Mouse (Mus musculus): Measurements from ENCODE around the gene Ptprn2. TPM values are rescaled to one million over a fixed set of nuclear protein-coding genes. Genes with fewer than 3 reads are reported as not detected.
A peak's percentile ranks its signal among the peaks of the same experiment; 100 is the strongest.

Gene Ptprn2
- total RNA-seq, 1 experiment from 2014 or later, result not detected

DNA sequence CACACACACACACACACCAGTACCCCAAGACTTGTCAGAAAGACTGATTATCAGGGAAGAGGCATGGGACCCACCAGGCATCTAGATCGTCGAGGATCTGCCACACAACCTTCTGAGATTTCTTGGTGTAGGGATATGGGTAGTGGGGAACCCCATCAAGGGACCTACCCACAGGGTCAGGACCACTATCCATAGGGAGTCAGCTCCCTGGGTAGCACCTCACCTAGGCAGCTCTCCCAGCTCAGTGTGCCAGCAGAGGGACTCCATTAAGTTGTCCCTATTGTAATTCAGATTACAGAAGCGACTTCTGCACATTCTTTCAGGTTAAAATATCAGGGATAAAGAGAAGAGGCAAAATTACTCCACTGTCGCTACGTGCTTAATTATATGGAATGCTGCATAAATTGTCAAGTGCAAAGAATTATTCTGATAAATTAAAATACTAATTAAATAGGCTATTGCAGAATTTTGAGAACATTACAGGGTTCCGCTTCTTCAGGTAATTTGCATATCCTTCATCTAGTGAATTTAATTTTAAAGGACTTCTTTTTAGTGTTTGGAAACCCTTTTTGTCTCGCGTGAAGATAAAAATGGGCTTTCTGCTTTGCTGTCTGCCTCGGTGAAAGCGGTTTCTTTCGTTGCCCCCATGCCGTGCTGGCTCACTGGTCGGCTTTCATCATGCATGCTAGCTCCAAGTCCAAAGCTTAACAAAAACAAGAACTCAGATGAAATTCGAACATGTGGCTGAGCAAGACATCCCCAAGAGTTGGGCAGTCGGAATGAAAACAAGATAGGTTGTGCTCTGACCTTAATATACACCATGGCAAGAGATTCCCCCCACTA, 531.5 kb downstream of the Ptprn2 start:
- ATAC-seq (replicated peaks; ENCODE audit: insufficient number of reproducible peaks, low FRiP score, low TSS enrichment, poor library complexity, severe bottlenecking), result no peak

DNA sequence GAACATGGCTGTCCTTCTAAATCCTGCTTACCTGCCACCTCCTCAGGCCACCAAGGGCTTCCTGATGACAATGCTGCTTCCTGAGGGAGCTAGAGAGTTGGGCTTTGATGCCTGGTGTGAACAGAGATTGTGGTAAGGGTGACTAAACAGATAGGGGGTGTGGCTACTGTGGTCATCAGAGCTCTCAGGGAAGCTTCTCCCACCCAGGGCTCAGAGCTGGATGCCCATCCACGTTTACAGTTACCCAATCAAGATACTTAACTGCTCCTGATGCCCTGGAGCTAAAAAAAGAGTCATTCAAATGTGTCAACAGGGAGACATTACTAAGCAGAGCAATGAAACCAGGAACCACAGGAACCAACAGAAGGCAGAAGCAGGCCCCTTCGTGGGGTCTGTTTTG, 532.4 kb downstream of the Ptprn2 start:
- no peak for ATAC-seq (replicated peaks; ENCODE audit: insufficient number of reproducible peaks, low FRiP score, low TSS enrichment, poor library complexity, severe bottlenecking)

- ATAC-seq (replicated peaks; ENCODE audit: insufficient number of reproducible peaks, low FRiP score, low TSS enrichment, poor library complexity, severe bottlenecking), result no peak
Measured at GRCm38 (mm10) chr12:117023235-117023634, 537.7 kb downstream of the Ptprn2 start.

- ATAC-seq (replicated peaks; ENCODE audit: insufficient number of reproducible peaks, low FRiP score, low TSS enrichment, poor library complexity, severe bottlenecking), result no peak
Measured at GRCm38 (mm10) chr12:117024916-117025315, 539.4 kb downstream of the Ptprn2 start.

GRCm38 (mm10) chr12:117025676-117026075, 540.2 kb downstream of the Ptprn2 start:
- no peak for ATAC-seq (replicated peaks; ENCODE audit: insufficient number of reproducible peaks, low FRiP score, low TSS enrichment, poor library complexity, severe bottlenecking)

GRCm38 (mm10) chr12:117027351-117027750, 541.8 kb downstream of the Ptprn2 start:
- no peak for ATAC-seq (replicated peaks; ENCODE audit: insufficient number of reproducible peaks, low FRiP score, low TSS enrichment, poor library complexity, severe bottlenecking)

DNA sequence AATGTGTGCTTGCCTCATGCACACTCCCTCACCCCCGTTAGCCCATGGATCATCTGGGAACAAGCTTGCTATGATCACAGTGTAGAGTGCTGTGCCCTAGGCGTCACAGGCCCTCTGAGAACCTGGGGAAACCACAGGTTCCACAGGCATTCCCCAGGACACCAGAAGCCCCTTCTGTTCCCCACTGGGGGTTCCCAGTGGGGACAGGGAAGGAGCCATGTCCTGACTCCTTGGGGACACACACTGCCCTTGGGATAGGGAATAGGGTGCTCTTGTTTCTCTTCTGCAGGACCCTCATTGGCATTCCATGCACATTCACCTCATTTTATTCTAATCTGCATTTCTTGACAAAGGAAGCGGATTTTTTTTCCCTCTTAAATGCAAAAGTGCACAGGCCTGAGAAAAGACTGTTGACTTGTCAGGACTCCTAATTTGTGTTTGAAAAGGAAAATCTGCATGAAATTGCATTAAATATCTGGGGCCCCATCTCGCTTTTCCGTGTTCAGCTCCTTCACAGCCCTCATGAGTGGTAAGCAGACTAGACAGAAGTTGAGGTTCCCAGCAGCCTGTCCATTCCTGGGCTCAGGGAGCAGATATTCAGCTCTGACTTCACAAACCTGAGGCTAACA, 542.9 kb downstream of the Ptprn2 start:
- no peak for ATAC-seq (replicated peaks; ENCODE audit: insufficient number of reproducible peaks, low FRiP score, low TSS enrichment, poor library complexity, severe bottlenecking)

- no peak for ATAC-seq (replicated peaks; ENCODE audit: insufficient number of reproducible peaks, low FRiP score, low TSS enrichment, poor library complexity, severe bottlenecking)
Measured at GRCm38 (mm10) chr12:117033172-117033571, 547.7 kb downstream of the Ptprn2 start.

DNA sequence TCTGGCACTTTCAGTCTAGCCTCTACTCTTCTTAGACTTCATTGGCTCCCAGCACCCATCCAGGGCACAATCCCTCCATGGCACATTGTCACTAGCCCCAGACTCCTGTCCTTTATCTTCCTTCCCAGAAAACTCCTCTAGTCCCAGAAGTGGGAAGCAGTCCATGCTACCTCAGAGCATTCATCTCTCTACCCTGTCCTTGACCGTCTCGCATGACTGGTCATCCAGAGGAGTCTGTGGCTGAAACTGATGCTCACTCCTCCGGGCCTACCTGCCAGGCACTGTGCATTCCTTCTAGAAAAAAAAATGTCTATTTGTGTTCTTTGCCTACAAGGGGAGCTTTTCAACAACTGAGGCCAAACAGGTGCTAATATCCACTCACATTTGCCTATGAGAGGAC, 549.0 kb downstream of the Ptprn2 start:
- no peak for ATAC-seq (replicated peaks; ENCODE audit: insufficient number of reproducible peaks, low FRiP score, low TSS enrichment, poor library complexity, severe bottlenecking)

- ATAC-seq (replicated peaks; ENCODE audit: insufficient number of reproducible peaks, low FRiP score, low TSS enrichment, poor library complexity, severe bottlenecking), result 0 out of 2 replicates have a peak, but pooled peaks have one; percentile 22
Measured at GRCm38 (mm10) chr12:117035243-117035642, 549.7 kb downstream of the Ptprn2 start.

DNA sequence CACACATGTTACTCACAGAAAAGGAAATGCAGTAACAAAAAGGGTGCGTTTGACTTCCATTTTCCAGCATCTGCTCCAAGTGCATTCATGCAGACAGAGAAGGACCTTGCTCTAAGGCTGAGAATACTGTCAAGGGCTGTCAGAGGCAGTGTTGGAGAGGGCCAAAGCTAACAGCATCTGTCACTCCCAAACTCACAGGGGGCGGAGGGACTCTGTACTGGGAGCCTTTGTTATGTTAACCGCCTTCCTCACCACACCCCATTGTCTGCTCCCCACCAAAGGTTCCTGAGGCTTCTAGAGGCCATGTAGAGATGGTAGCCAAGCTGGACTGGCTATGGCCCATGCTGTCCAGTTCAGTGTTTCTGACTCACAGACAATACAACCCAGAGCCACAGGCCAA, 553.9 kb downstream of the Ptprn2 start:
- ATAC-seq (replicated peaks; ENCODE audit: insufficient number of reproducible peaks, low FRiP score, low TSS enrichment, poor library complexity, severe bottlenecking), result no peak

DNA sequence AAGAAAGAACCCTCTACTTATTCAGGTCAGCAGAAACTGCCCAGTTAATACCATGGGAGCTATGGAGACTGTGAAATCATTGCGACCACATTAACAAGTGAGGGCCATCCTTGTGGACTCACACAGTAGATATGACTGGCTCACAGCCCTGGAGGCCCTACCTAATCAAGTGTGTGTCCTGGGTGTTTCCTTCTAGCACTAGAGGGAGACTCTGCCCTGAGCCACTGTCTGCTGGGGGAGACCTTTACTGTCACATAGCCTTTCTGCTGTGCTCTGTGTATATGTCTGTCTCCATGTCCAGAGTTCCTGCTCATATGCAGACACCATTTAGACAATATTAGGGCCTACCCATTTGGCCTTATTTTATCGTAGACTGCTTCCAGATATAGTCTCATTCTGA, 555.9 kb downstream of the Ptprn2 start:
- no peak for ATAC-seq (replicated peaks; ENCODE audit: insufficient number of reproducible peaks, low FRiP score, low TSS enrichment, poor library complexity, severe bottlenecking)

DNA sequence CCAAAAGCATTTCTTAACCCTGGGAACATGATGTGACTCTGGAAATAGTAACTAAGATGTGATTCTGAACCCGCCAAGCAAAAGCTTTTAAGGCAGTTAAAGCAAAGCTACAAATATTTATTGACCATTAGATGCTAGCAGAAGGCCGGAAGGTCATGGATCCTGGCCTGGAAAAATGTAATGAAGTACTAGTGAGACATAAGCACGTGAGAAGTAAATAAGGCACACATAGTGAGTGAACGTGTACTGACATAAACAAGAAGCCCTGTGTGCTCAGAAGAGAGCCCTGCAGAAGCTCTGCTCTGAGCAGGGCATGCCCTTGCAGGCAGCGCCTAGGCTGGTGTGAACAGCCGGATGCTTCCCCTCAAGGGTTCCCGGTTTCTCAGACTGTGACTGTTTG, 557.2 kb downstream of the Ptprn2 start:
- ATAC-seq (replicated peaks; ENCODE audit: insufficient number of reproducible peaks, low FRiP score, low TSS enrichment, poor library complexity, severe bottlenecking), result no peak

DNA sequence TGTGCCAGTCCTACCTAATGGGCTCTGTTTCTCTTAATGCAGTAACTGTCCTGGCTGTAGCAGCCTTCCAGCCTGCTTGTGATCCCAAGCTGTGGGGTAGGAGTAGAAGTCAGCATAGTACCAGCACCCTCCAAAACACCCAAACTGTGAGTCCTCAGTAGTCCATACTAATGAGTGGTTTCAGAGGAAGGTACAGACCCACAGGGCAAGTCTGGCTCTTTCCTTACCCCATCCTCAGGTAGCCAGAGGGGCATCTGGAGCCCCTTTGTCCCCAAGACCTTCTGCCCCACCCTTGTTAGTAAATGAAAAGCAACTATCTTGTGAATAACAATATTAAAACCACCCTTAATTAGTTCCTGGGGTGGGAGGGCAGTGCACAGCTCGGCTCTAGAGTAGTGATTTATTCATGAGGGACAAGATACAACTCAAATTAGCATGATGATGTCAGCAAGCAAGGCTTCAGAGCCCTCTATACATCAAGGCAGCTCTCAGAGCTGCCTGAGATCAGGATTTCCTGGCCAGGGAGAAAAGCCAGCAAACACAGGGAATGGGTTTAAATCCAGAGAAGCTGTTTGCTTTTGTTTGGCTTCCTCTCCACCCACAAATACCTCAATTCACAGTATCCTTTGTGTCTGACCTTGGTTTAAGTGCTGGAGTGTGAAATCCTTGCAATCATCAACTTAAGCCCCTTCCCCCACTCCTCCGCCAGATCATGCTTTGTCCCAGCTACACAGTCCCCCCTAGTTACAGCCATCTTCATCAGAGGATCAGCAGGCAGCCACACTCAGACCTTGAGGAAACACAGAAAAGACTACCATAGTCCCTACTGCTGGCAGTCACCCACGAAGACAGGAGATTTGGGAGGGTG, 562.1 kb downstream of the Ptprn2 start:
- ATAC-seq (replicated peaks; ENCODE audit: insufficient number of reproducible peaks, low FRiP score, low TSS enrichment, poor library complexity, severe bottlenecking), result no peak

DNA sequence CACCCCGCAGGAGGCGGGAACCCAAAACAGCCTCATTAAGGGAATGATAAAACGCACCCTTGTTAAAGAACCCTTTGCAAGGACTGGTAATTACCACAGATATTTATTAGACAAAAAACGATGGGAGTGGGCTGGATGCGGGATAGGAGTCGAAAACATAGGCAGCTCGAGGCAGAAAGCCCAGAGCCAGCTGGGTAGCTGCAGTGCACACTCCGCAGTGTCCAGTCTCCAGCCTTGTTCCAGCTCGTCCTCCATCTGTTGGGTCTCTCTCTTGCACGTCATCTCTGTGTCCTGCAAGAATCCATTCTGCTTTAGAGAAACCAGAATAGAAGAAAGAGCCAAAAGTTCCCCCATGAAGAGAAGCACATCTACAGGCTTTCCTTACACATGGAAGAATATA, 564.3 kb downstream of the Ptprn2 start:
- no peak for ATAC-seq (replicated peaks; ENCODE audit: insufficient number of reproducible peaks, low FRiP score, low TSS enrichment, poor library complexity, severe bottlenecking)

GRCm38 (mm10) chr12:117053223-117053850, 567.8 kb downstream of the Ptprn2 start:
- ATAC-seq (replicated peaks; ENCODE audit: insufficient number of reproducible peaks, low FRiP score, low TSS enrichment, poor library complexity, severe bottlenecking), result no peak

DNA sequence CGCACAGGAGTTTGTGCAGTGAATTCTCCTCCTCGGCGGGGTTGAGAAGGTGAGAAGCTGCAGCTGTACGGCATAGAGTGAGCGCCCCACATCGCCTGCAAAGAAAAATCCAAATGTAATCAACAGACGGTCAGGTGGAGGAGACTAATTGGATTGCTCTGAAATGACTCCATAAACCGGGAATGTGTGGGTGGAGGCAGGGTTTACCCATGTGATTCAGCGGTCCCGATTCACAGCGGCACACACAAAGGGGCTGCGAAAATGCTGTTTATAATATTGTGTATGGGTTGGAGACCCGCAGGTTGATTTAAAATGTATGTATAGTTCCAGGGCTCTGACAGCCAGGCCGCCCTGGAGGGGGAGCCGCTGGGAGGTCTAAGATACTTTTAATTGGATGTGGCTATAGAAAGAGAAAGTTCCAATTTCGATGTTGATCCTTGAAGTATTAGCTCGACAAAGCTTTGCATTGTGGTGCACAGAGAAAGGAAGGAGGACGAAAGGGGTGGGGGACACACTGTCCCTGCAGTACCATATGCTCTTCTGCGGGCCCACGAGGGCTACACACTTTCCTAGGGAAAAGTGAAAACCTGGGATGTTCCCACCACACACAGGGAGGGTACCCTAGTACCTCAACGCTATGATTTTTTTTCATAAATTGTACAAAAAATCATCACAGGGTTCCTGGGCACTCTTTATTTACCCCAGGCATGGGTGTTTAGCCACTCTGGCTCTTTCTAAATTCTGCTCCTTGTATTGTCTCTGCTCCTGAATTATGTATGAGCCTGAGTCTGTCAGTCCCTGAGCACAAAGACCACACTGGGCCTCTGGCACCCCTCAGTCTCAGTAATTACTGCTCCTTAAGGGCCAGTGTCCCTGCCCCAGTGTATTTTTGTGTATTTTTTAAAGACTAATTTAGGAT, 568.6 kb downstream of the Ptprn2 start:
- ATAC-seq (replicated peaks; ENCODE audit: insufficient number of reproducible peaks, low FRiP score, low TSS enrichment, poor library complexity, severe bottlenecking), result no peak
